Mouse (Mus musculus) ES-E14 (cell line): Measurements from ENCODE around the gene Nr1h2.

Experiments
- HCFC1 ChIP-seq: IDR thresholded peaks from 2 replicates; pipeline ENCODE4 v1.6.1; 2012; ENCODE audit warnings: low read length, inconsistent platforms, borderline replicate concordance; ENCODE audit not compliant: insufficient read depth
- ZC3H11A ChIP-seq: IDR thresholded peaks from 2 replicates; pipeline ENCODE4 v1.6.1; 2012; ENCODE audit warnings: low read depth, mild to moderate bottlenecking, inconsistent platforms, low read length, borderline replicate concordance

- no peak for TF ChIP-seq ZC3H11A
- TF ChIP-seq HCFC1: no peak
These were observed 30.7 kb downstream of the Nr1h2 start for GRCm38 (mm10) chr7:44523056-44523455.
